Mouse (Mus musculus) spleen, embryonic (tissue): ENCODE data around the gene Mast1.

Source experiments
- CTCF ChIA-PET: fragments of 350-600 bp; sonication (Branson Sonifier 250); formaldehyde crosslinking; loops from one replicate; lab custom pipeline; 2022; lab: Charles Lee

Mast1 gene

DNA sequence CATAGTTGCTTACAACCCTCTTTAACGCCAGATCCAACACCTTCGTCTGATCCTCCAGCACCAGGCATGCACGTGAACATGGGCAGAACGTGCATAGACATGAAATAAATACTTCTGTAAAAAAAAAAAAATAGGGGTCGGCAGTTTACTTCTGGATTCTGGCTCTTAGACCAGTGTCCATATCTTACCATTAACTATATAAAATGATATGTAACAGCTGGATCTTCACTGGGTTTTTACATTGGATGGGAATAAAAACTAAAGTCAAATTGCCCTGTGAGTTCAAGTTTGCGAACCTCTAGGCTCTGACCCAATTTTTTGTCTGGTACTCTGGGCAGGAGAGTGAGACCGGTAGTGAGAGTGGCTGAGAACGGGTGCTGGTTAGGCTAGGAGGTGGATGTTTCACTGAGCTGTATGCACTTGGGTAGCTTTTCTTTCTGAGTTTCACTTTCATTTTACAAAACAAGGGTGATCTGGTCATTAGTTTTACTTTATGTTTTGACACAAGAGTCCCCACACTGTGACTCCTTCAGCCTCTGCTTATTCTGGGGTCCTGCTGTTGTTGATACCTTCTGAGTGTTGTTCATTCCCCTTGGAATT, 37.5 kb upstream of the Mast1 start:
- CTCF ChIA-PET, result interaction anchor here (0.6 to 8.1 kb wide), 8 partner anchors 9 to 113 kb away, joined by 3 to 113 read pairs (median 4); partner anchors contain the start of genes Hook2 and Tnpo2

DNA sequence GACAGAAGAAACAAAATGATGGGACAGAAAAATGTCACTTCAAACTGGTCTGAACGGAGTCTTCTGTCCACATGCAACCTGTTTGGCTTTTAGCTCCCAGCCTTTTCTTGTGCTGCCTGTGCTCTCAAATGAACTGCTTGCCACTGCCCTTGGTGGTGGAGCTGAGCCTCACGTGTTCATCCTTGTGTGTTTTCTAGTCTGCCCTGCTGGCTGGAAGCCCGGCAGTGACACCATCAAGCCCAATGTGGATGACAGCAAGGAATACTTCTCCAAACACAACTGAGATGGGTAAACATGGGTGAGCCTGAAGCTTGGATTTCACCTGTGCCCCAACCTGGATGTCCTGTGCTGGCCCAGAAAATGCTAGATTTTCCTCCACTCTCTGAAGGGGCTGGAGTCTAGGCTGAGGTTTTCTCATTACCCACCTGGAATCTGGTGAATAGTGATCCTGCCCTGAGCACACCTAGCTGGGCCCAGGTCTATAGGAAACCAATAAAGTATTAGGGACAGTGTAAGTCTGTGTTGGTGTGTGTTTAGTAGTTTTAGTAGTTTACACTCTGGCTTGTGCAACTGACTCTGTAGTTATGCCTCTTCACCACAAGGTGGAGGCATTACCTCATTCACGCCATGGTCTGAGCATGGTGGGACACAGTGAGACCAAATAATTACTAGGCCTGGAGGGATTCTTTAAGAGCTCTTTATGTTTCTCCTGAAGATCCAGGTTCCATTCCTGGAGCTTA, 36.8 kb upstream of the Mast1 start:
- CTCF ChIA-PET, result interaction anchor here (0.6 to 8.1 kb wide), 7 partner anchors 10 to 114 kb away, joined by 3 to 113 read pairs (median 4); partner anchors contain the start of genes Hook2 and Tnpo2

DNA sequence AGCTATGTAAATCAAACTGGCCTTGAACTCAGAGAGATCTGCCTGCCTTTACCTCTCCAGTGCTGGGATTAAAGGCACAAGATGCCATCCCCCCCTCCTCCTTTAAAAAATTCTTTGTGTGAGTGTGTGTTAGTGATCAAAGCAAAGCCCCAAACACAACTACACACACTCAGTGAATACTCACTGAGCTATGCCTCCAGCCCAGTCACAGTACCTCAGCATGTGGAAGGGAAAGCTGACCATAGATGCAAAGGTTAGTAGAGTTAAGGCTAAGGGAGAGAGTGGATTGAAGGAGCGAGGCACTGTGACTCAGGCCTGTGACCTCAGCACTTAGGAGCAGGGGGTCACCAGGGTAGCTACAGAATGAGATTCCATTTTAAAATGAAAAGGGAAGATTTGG, 35.9 kb upstream of the Mast1 start:
- CTCF ChIA-PET, result interaction anchor here (8.1 kb wide), 1 partner anchor 15 kb away, joined by 113 read pairs; the partner anchor contains the start of gene Hook2

DNA sequence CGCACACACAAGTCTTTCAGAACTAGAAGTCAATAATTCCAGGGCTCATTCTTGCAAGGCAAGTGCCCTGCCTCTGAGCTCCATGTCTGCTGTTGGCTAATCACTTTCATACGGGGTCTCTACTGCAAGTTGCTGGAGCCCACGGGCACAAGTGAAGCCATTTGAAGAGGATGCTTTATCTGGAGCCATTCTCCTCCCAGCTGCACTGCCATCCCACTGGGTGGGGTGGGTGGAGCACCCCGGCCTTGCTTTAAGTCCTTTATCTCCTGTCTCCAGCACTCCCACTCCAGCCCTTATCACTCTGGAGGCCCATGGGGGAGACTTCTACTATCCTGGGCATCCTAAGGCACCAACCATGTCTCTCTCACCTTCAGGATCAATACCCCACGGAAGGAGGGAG, 33.8 kb upstream of the Mast1 start:
- CTCF ChIA-PET, result no interaction called here

DNA sequence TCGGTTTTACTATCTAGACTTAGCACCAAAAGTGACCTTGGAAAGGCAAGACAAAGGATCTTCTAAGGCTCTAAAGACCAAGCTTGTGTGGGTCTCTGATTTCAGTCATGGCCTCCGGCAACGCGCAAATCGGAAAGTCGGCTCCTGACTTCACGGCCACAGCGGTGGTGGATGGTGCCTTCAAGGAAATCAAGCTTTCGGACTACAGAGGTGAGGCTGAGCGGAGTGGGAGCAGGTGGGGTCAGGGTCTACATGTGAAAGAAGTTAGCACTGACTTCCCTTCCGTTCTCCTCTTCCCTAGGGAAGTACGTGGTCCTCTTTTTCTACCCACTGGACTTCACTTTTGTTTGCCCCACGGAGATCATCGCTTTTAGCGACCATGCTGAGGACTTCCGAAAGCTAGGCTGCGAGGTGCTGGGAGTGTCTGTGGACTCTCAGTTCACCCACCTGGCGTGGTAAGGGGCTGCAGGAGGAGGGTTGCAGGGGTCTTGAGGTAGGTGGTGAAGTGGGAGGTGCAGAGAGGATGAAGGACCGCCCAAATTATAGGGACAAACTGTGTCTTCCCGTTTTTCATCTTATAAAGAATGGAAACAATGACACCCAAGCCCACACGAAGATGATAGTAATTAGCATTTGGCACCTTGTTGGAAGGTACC, 33.1 kb upstream of the Mast1 start:
- CTCF ChIA-PET, result no interaction called here

DNA sequence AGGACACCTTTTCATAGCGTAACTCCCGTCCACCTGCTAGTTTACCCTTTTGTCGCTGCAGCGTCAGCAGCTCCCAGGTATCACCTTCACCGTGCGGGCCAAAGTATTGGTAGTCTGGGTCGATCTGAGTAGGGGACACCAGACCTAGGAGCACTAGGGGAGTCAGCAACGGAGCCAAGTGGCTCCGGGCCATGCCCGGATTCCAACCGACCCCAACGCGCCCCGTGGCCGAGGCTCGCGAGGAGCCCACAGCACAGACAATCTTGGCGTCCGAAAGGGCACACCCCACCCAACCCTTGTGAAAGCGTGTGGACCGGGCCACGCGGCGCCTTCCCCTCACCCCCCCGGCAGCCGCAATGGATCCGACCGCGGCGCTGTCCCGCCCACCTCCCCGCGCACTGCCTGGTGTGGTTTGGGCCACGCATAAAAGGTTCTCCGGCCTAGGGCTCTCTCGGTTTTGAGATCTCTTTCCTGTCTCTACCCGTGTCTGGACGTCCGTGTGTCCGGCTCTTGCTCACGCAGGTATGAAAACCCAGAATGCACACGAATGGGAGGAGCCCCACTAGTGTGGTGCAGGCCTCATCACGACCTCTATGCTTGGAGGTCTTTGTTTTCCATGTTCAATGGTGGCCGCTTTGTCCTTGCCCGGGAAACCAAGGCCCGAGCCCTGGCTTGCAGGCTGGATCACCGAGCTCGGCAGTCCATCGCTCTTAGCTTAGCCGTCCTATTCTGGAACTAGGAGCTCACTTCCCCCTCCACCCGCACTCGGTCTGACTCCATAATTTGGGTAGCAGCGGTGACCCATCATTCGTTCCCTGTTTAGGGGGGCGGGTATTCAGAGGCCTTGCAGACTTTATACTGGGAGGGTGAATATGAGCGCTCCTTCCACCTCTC, 32.3 kb upstream of the Mast1 start, which contains the start of the genes Gm49661, Prdx2 and Rnaseh2a:
Gene Gm49661, minus strand, starts transcription at position 193 of the 894 bp plus-strand sequence.
Gene Prdx2, plus strand, starts transcription at position 347 of the 894 bp plus-strand sequence.
Gene Rnaseh2a, minus strand, starts transcription at position 527 of the 894 bp plus-strand sequence.
- CTCF ChIA-PET, result interaction anchor here (0.7 to 1.5 kb wide), 2 partner anchors 21 to 47 kb away, joined by 3 to 4 read pairs; partner anchors contain the start of gene Hook2

DNA sequence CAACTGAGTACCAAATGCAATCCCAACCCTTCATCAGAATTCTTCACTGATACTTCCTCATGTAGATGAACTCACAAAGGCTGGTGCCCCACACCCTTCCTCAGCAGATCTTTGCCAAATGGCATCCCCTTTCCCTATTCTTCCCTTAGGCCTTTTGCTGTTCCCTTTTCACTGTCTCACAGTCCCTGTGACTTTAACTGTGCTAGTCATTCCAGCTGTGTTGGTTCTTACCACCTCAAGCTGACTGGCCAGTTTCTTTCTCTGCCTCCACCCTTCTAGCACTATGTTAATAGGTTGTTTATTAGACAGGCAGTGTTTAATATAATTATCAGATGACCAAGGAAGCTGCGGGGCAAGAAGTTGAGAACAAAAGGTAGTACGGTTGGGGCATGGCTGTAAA, 31.5 kb upstream of the Mast1 start:
- CTCF ChIA-PET, result interaction anchor here (0.6 to 1.5 kb wide), 3 partner anchors 21 to 131 kb away, joined by 3 to 4 read pairs (median 4); partner anchors contain the start of gene Hook2

DNA sequence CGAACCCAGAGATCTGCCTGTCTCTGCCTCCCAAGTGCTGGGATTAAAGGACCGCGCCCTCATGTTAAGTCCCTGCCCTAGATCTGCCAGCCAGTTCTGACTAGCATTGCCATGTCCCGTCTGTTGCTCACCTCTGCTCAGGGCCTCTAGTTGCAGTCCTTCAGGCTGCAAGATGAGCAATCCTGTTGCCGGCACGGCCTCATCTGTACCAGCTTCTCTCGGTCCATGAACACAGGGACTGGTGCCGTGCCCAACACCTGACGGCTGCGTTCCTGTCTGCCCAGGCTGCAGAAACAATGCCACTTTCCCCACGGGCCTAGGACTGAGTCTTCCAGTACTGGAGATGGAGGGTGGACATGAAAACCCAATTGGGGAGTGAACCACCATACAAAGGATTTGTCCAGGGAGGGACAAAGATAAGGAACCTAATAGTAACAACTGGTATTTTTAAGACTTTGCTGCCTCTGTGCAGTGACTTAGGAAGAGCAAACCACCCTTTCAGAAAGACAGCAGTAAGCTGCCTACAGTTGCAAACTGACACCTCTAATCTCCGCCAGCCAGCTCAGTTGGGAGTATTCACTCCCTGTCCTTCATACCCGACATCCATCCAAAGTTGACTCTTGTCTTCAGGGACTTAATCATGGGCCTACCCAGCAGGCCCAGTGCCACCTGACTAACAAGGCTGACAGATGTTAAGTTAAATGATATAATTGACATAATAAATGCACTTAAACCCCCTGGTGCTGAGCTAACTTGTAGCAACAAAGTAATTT, 30.6 kb upstream of the Mast1 start:
- CTCF ChIA-PET, result interaction anchor here (0.6 to 1.5 kb wide), 4 partner anchors 19 to 231 kb away, joined by 3 to 4 read pairs (median 4); partner anchors contain the start of gene Hook2

DNA sequence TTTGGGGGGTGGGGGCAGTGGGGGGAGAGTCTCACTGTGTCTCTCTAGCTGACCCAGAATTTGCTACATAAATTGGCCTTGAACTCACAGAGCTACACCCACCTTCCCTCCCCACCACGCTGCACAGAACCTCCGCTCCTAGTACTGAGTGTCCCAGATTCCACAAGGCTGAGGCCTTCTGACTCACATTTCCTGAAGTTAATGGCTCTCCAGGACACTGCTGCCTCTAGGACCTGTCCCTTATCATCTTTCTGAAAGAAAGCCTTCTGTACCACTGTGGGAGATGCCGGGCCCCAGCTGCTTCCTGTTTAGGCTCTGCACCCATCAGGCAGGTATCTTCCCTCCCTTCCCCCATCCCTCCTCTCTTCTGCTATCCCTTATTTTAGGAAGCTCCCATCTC, 29.4 kb upstream of the Mast1 start:
- CTCF ChIA-PET, result interaction anchor here (1.1 kb wide), 1 partner anchor 22 kb away, joined by 4 read pairs; no protein-coding TSS in a partner anchor

DNA sequence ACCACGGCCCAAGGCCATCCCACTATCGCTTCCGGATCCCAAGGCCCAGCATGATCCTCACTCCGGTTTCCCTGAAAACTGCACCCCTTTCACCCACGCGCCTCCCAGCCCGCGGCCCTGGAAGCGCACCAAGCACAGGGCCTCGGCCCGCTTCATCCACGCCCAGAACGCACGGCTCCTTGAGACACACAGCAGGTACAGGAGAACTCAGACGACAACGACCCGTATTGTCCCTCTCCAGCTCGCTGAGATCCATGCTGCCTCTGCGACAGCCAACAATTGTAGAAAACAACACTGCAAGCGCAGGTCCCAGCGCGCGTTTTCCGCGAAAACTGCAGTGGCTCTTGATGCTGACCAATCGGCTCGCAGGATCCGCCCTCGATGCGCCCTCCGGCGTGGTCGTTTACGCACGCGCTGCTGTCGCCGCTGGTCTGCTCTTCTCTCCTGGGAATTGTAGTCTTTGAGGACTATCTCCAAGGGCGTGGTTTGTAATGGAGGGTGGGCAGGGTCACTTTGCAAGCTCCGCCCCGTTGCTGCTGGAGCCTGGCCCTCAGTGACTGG, 28.7 kb upstream of the Mast1 start:
- CTCF ChIA-PET, result no interaction called here

DNA sequence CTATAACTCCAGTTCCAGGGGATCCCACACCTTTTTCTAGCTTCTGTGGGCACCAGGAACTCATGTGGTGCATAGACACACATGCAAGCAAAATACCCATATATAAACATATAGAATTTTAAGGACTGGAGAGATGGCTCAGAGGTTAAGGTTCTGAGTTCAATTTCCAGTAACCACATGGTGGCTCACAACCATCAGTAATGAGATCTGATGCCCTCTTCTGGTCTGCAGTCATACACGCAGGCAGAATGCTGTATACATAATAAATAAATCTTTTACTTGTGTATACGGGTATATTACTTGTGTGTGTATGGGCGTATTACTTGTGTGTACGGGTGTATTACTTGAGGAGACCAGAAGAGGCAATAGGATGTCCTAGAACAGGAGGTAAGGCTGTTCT, 26.8 kb upstream of the Mast1 start:
- CTCF ChIA-PET, result no interaction called here

DNA sequence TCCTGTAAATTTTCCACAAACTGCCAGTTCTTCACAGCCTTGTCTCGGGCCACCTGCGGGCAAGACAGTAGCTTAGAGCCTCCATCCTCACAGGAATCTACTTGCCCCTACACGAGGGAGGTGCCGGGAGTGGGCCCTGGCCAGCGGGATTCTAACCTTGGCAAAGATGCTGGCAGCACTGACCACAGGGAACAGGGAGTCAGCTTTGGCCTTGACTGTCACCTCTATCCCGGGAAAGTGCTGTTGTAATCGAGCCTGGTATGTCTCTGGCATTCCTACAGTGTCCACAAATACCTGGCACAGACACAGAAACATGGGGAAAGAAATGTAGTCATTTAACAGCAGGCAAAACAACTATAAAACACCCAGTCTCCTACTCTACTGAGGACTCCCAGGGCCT, 22.7 kb upstream of the Mast1 start:
- CTCF ChIA-PET, result no interaction called here

DNA sequence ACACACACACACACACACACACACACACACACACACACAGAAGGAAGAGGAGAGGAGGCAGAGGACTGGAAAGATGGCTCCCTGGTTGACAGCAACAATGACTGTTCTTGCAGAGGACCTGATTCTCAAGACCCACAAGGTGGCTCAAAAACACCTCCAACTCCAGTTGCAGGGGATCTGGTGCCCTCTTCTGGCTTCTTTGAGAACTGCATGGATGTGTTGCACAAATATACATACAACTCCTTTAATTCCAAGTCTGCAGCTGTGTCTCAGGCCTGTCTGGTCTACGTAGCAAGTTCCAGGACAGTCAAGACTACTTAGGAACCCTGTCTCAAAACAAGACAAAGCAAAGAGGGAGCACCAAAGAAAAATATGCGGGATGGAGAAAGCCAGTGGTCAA, 19.6 kb upstream of the Mast1 start:
- CTCF ChIA-PET, result interaction anchor here (1.2 kb wide), 1 partner anchor 12 kb away, joined by 6 read pairs; no protein-coding TSS in a partner anchor

DNA sequence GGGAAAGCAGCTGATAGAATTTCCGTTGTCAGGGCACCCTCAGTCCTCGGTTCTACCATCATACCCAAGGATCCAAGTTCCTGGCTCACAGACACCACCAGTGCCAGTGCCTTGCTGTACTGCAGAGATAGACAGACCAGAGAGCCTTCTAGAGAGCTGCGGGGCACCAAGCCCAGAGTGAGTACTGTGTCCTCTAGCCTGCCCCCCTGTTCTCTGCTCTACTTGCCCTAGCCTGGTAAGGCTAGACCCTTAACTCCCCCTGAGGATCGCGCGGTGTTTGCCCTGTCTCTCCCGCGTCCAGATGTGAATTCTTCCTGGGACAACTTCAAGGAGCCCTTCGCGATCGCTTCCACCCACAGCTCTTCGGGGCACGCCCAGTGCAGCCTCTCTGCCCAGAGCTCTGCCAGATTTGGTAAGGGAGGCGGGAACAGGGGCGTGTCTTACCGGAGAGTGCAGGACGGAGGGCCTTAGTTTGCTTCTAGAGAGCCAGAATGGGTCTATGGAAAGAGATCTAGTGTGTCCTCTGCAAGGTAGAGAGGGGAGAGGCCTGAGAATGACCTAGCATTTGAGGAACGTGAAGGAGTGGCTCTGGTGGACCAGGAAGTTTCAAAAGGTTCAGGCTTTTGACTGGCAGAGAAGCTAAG, 15.6 kb upstream of the Mast1 start:
- CTCF ChIA-PET, result interaction anchor here (0.6 to 0.8 kb wide), 4 partner anchors 13 to 279 kb away, joined by 3 to 9 read pairs (median 6); partner anchors contain the start of gene Trmt1

DNA sequence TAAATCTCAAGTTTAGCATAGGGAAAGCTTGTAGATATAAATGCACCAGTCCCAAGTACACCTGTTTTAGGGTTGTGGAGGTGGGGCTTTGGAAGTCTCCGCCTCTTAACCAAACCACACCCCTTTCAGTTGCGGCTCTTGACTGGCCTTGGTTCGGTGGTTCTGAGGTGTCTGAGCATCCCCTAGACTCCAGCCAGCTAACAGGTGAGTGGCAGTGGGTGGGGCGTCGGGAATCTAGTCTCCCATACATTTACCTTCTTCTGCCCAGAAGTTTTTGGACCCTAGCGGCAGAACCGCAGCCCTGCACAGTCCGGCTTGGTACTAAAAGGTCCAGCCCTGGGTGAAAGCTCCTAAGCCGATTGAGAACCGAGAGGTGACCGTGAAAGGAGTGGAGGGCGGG, 12.6 kb upstream of the Mast1 start:
- CTCF ChIA-PET, result interaction anchor here (0.6 to 1.1 kb wide), 3 partner anchors 21 to 123 kb away, joined by 3 to 5 read pairs (median 4); no protein-coding TSS in a partner anchor

DNA sequence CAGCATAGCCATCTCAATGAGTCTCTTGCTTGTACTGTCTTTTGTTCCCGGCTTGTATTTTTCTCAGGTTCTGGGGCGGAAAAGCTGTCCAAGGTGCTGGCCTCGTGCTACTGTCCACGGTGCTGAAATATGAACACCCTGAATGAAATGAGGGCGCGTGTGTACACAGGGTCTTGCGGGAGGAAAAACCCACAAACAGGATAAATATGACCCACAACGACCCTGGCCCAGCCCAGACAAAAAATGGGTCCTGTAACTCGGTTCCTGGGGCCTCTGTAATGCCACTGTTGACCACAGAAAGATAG, 10.0 kb upstream of the Mast1 start:
- CTCF ChIA-PET, result no interaction called here

DNA sequence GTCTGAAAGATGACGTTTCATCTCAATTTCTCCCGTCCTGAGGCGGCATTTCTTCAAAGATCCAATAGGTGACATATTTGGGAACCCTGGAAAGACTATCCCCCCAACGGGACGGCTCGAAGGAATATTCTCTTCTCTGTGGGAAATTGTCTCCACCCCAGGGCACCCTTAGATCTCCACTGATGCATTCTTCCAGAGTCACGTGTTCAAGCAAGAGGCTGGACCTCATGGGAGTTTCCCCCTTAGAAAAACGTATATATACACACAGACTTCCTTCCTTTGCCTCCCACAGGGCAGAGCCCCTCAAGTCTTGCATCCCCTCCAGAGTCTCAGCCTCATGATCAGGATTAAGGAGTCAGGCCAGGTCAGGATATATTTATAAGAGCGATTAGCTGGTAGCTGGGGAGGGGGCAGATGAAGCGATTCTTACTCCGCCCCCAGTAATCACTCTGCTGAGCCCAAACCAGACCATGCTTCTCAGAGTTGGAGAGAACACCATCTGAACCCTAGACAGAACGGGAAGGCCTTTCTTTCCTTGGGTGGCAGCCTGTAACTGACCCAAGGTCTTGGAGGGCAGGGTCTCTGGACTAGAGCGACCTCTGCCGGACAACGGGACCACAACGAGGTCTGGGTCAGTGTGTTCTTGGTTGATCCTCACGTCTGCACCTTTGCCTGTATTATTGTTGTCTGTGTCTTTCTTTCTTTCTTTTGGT, 9.5 kb upstream of the Mast1 start, which contains the start of gene Rtbdn:
Gene Rtbdn, plus strand, starts transcription at position 464 of the 713 bp plus-strand sequence.
- CTCF ChIA-PET, result no interaction called here
